Mouse (Mus musculus) gastrocnemius, adult 8-10 months (tissue): Measurements from ENCODE around the gene Lrpap1. TPM values are rescaled to one million over a fixed set of nuclear protein-coding genes. Genes with fewer than 3 reads are reported as not detected.

Source experiments
- DNase-seq, 2 experiments: peaks; one replicate each; pipeline ENCODE4 v3.0.0; 2022; ENCODE audit warnings: low spot score in 2 of 2
- total RNA-seq, 4 experiments: library from RNA; stranded (reverse); gene quantifications; 2 replicates each; pipeline ENCODE4 v1.2.4; 2022

The Lrpap1 gene
- total RNA-seq, 4 experiments from 2014 or later: 18.0 to 28.7 (median 22.3) TPM

GRCm38 (mm10) chr5:35058216-35058615 lies 47.4 kb downstream of the Lrpap1 start:
- DNase-seq: no peak

GRCm38 (mm10) chr5:35057582-35057981 lies 48.0 kb downstream of the Lrpap1 start:
- DNase-seq: no peak

GRCm38 (mm10) chr5:35056604-35057432 lies 48.7 kb downstream of the Lrpap1 start, which contains the start of gene Dok7:
Gene Dok7, plus strand, starts transcription at chr5:35056766.
- DNase-seq: peak; percentile 68 to 81

GRCm38 (mm10) chr5:35055076-35055475 lies 50.5 kb downstream of the Lrpap1 start:
- peak in 1 of 2 experiments; percentile 66 for DNase-seq

- DNase-seq: no peak
These were observed 50.9 kb downstream of the Lrpap1 start for GRCm38 (mm10) chr5:35054628-35055027.

GRCm38 (mm10) chr5:35050541-35050940 lies 55.0 kb downstream of the Lrpap1 start:
- DNase-seq: no peak

DNA sequence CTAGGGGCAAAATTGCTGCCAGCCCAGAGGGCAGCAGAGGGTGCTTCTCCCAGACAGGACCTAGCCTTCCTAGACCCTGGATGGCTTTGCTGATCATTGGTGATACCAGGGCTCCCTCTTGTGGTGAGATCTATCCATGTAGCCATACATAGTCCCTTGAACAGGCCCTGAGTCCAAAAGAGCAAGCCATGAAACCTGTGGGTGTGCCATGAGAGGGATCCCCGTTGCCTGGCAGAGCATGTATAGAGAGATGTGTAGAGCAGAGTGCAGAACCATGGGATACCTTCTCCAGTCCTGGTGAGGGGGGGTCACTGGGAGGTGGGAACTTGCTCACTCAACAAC lies 62.5 kb downstream of the Lrpap1 start:
- peak; percentile 38 to 46 for DNase-seq

GRCm38 (mm10) chr5:35042431-35043109 lies 63.0 kb downstream of the Lrpap1 start:
- DNase-seq: no peak

Other genes starting within 250 kb of the Lrpap1 start
- under 1 TPM; 0.10 to 0.56 (median 0.20) TPM for gene Msantd1, start 197.8 kb downstream of the Lrpap1 start, total RNA-seq
- gene Rgs12, start 156.3 kb downstream of the Lrpap1 start, total RNA-seq: 1 to 10 TPM; 1.8 to 2.6 (median 2.2) TPM
- gene Hgfac, start 64.3 kb downstream of the Lrpap1 start, total RNA-seq: under 1 TPM in 1 of 4 experiments, not detected in 3; 0.45 TPM
- gene Dok7, start 49.0 kb downstream of the Lrpap1 start, total RNA-seq: 10 to 100 TPM; 15.8 to 22.5 (median 19.8) TPM
- gene Adra2c, start 172.6 kb upstream of the Lrpap1 start, total RNA-seq: under 1 TPM; 0.12 to 0.31 (median 0.17) TPM